Mouse (Mus musculus): ENCODE measurements around the gene Saa4. TPM values are rescaled to one million over a fixed set of nuclear protein-coding genes. Genes with fewer than 3 reads are reported as not detected.
A peak's percentile ranks its signal among the peaks of the same experiment; 100 is the strongest.
"Not testable (repeated sequence)": the region's sequence is repeated elsewhere in the genome, so short reads cannot be mapped to it uniquely, and the experiment has no call there.

Saa4 gene
- total RNA-seq (2021), result not detected

GRCm38 (mm10) chr7:46732458-46732857 lies at the start of gene Saa4:
TSS of gene Saa4 (minus strand) at chr7:46732603.
- DNase-seq (ENCODE audit: low spot score in 2 of 2), result no peak
- intact Hi-C loops (cut with DNase I), result no loop called here

- DNase-seq (ENCODE audit: low spot score in 2 of 2), result peak; percentile 39 to 41
- intact Hi-C loops (cut with DNase I), result loop anchor here (1.0 kb wide), 1 partner anchor 56 kb away; no protein-coding TSS in a partner anchor
Measured at GRCm38 (mm10) chr7:46770706-46771105, 38.3 kb upstream of the Saa4 start.

GRCm38 (mm10) chr7:46768451-46768850 lies 36.0 kb upstream of the Saa4 start:
- intact Hi-C loops (cut with DNase I), result no loop called here
- no peak for DNase-seq (ENCODE audit: low spot score in 2 of 2)

GRCm38 (mm10) chr7:46767371-46767770 lies 35.0 kb upstream of the Saa4 start:
- no peak for DNase-seq (ENCODE audit: low spot score in 2 of 2)
- intact Hi-C loops (cut with DNase I), result no loop called here

GRCm38 (mm10) chr7:46764672-46765071 lies 32.3 kb upstream of the Saa4 start:
- no peak for DNase-seq (ENCODE audit: low spot score in 2 of 2)
- intact Hi-C loops (cut with DNase I), result no loop called here

GRCm38 (mm10) chr7:46762601-46763000 lies 30.2 kb upstream of the Saa4 start:
- intact Hi-C loops (cut with DNase I), result no loop called here
- no peak for DNase-seq (ENCODE audit: low spot score in 2 of 2)

GRCm38 (mm10) chr7:46761049-46761795 lies 28.8 kb upstream of the Saa4 start:
- no peak for DNase-seq (ENCODE audit: low spot score in 2 of 2)
- intact Hi-C loops (cut with DNase I), result no loop called here

- intact Hi-C loops (cut with DNase I), result no loop called here
Measured at GRCm38 (mm10) chr7:46751490-46751889, 19.1 kb upstream of the Saa4 start, which contains the start of gene Saa2. TSS of gene Saa2 (plus strand) at chr7:46751790.

GRCm38 (mm10) chr7:46748459-46748858 lies 16.1 kb upstream of the Saa4 start:
- no peak for DNase-seq (ENCODE audit: low spot score in 2 of 2)
- intact Hi-C loops (cut with DNase I), result no loop called here

More at GRCm38 (mm10) chr7:46751490-46751889, 19.1 kb upstream of the Saa4 start, which contains the start of gene Saa2:
- no peak for DNase-seq (ENCODE audit: low spot score in 2 of 2)

GRCm38 (mm10) chr7:46746381-46746780 lies 14.0 kb upstream of the Saa4 start:
- DNase-seq (ENCODE audit: low spot score in 2 of 2), result no peak
- intact Hi-C loops (cut with DNase I), result no loop called here

GRCm38 (mm10) chr7:46745816-46746215 lies 13.4 kb upstream of the Saa4 start:
- intact Hi-C loops (cut with DNase I), result no loop called here
- no peak for DNase-seq (ENCODE audit: low spot score in 2 of 2)

- DNase-seq (ENCODE audit: low spot score in 2 of 2); intact Hi-C loops (cut with DNase I): not testable (repeated sequence)
Measured at GRCm38 (mm10) chr7:46742880-46743279, 10.5 kb upstream of the Saa4 start, which contains the start of gene Saa1. TSS of gene Saa1 (minus strand) at chr7:46742980.

GRCm38 (mm10) chr7:46740041-46740440 lies 7.6 kb upstream of the Saa4 start:
- intact Hi-C loops (cut with DNase I); DNase-seq (ENCODE audit: low spot score in 2 of 2): not testable (repeated sequence)

GRCm38 (mm10) chr7:46738561-46739460 lies 6.4 kb upstream of the Saa4 start:
- intact Hi-C loops (cut with DNase I), result no loop called here
- no peak for DNase-seq (ENCODE audit: low spot score in 2 of 2)

- intact Hi-C loops (cut with DNase I), result no loop called here
- no peak for DNase-seq (ENCODE audit: low spot score in 2 of 2)
Measured at GRCm38 (mm10) chr7:46734983-46735382, 2.6 kb upstream of the Saa4 start.

- intact Hi-C loops (cut with DNase I), result no loop called here
- DNase-seq (ENCODE audit: low spot score in 2 of 2), result peak in 1 of 2 experiments; percentile 24
Measured at GRCm38 (mm10) chr7:46727584-46727983, 4.8 kb downstream of the Saa4 start.

- intact Hi-C loops (cut with DNase I), result no loop called here
- peak in 1 of 2 experiments; percentile 54 for DNase-seq (ENCODE audit: low spot score in 2 of 2)
Measured at GRCm38 (mm10) chr7:46724396-46724795, 8.0 kb downstream of the Saa4 start.

GRCm38 (mm10) chr7:46723849-46724248 lies 8.6 kb downstream of the Saa4 start:
- intact Hi-C loops (cut with DNase I), result no loop called here
- no peak for DNase-seq (ENCODE audit: low spot score in 2 of 2)

- intact Hi-C loops (cut with DNase I), result no loop called here
- DNase-seq (ENCODE audit: low spot score in 2 of 2), result no peak
Measured at GRCm38 (mm10) chr7:46723354-46723753, 9.0 kb downstream of the Saa4 start.

GRCm38 (mm10) chr7:46720460-46720859 lies 11.9 kb downstream of the Saa4 start:
- DNase-seq (ENCODE audit: low spot score in 2 of 2), result peak in 1 of 2 experiments; percentile 23
- intact Hi-C loops (cut with DNase I), result no loop called here

All from left cerebral cortex, postnatal 25 days (tissue).